Mouse (Mus musculus): ENCODE results near the gene Nptxr.

GRCm38 (mm10) chr15:79766168-79766567, 38.4 kb downstream of the Nptxr start:
- no peak for TF ChIP-seq CTCF (IDR thresholded peaks at IDR 0.05; ENCODE audit: insufficient read depth, low read depth, low read length)
- TF ChIP-seq POLR2A (IDR thresholded peaks at IDR 0.05; ENCODE audit: insufficient read depth, low read depth, low read length) = no peak

Data from olfactory bulb, adult 2 months (tissue).